Mouse (Mus musculus): Measurements from ENCODE around the gene Pold1.
A peak's percentile ranks its signal among the peaks of the same experiment; 100 is the strongest.

- peak; percentile 98 for TF ChIP-seq CTCF (IDR thresholded peaks at IDR 0.05; ENCODE audit: borderline replicate concordance, extremely low read depth, insufficient read depth, insufficient read length)
- no peak for TF ChIP-seq POLR2A (IDR thresholded peaks at IDR 0.05; ENCODE audit: borderline replicate concordance, extremely low read depth, insufficient read depth, insufficient read length, poor library complexity, severe bottlenecking)
Observed at GRCm38 (mm10) chr7:44484841-44485571, 63.6 kb downstream of the Pold1 start.
